Mouse (Mus musculus) limb, embryonic 14.5 days (tissue): ENCODE data around the gene Itgb1bp1. TPM values are rescaled to one million over a fixed set of nuclear protein-coding genes. Genes with fewer than 3 reads are reported as not detected.

Source experiments
- ATAC-seq: fragments of 200-750 bp; cut with Nextera tagmentation; 2 replicates; pipeline ENCODE4 v1.8.0; 2017; ENCODE audit warnings: low read depth, moderate number of reproducible peaks, moderate TSS enrichment; ENCODE audit not compliant: low FRiP score
- DNase-seq: peaks from one replicate; pipeline ENCODE4 v3.0.0-alpha.2; 2015; ENCODE audit warnings: low spot score
- H3K27ac ChIP-seq: fragments of 300-500 bp; sonication (generic); replicated peaks from 2 replicates; pipeline ENCODE4 v1.5.1; 2014; ENCODE audit warnings: low read depth, mild to moderate bottlenecking, low read length, moderate library complexity, mixed read lengths
- H3K27me3 ChIP-seq: fragments of 300-500 bp; sonication (generic); 2 replicates; pipeline ENCODE4 v1.6.1; 2014; ENCODE audit warnings: low read length, mixed read lengths; ENCODE audit not compliant: control insufficient read depth, insufficient read depth
- H3K36me3 ChIP-seq: fragments of 300-500 bp; sonication (generic); 2 replicates; pipeline ENCODE4 v1.6.1; 2014; ENCODE audit warnings: mild to moderate bottlenecking, low read length, moderate library complexity, mixed read lengths; ENCODE audit not compliant: control insufficient read depth, insufficient read depth
- H3K4me1 ChIP-seq: fragments of 300-500 bp; sonication (generic); 2 replicates; pipeline ENCODE4 v1.6.1; 2014; ENCODE audit warnings: antibody characterized with exemption, low read length, mixed read lengths; ENCODE audit not compliant: control insufficient read depth, insufficient read depth
- H3K4me2 ChIP-seq: fragments of 300-500 bp; sonication (generic); replicated peaks from 2 replicates; pipeline ENCODE4 v1.6.1; 2014; ENCODE audit warnings: low read depth, mild to moderate bottlenecking, low read length, moderate library complexity; ENCODE audit not compliant: severe bottlenecking
- H3K4me3 ChIP-seq: fragments of 300-500 bp; sonication (generic); replicated peaks from 2 replicates; pipeline ENCODE4 v1.5.1; 2014; ENCODE audit warnings: low read length
- H3K9ac ChIP-seq: fragments of 300-500 bp; sonication (generic); 2 replicates; pipeline ENCODE4 v1.6.1; 2014; ENCODE audit warnings: mild to moderate bottlenecking, low read depth, low read length, moderate library complexity; ENCODE audit not compliant: severe bottlenecking
- H3K9me3 ChIP-seq: fragments of 300-500 bp; sonication (generic); 2 replicates; pipeline ENCODE4 v1.6.1; 2016; ENCODE audit warnings: low read length; ENCODE audit not compliant: control insufficient read depth
- POLR2A ChIP-seq: fragments of 200-500 bp; IDR thresholded peaks from 2 replicates; pipeline ENCODE4 v1.8.0; 2012; ENCODE audit warnings: inconsistent platforms, mild to moderate bottlenecking, moderate library complexity, borderline replicate concordance; ENCODE audit not compliant: insufficient read depth, insufficient read length; ENCODE audit errors: extremely low read depth
- WGBS: fragments of 180-500 bp; shearing (Covaris S2); extraction: QIAGEN DNeasy Blood & Tissue Kit; methylation state at CpG from one replicate; pipeline ENCODE4 v1.1.7; 2014; 5-methylcytosine and 5-hydroxymethylcytosine counted together
- polyA plus RNA-seq, 2 experiments: library from polyadenylated mRNA; depleted of rRNA in 1 of 2; stranded (reverse) in 1 of 2; unstranded in 1 of 2; fragments of >200 nt; fragmentation: Nextera tagmentation in 1 of 2; extraction: Ambion mirVana in 1 of 2; gene quantifications; 2 replicates each; pipeline versions ENCODE4 v1.2.1 to v1.2.3; 2012 to 2014

Itgb1bp1 gene
- polyA plus RNA-seq, 2 experiments: 27.4 to 62.6 TPM

DNA sequence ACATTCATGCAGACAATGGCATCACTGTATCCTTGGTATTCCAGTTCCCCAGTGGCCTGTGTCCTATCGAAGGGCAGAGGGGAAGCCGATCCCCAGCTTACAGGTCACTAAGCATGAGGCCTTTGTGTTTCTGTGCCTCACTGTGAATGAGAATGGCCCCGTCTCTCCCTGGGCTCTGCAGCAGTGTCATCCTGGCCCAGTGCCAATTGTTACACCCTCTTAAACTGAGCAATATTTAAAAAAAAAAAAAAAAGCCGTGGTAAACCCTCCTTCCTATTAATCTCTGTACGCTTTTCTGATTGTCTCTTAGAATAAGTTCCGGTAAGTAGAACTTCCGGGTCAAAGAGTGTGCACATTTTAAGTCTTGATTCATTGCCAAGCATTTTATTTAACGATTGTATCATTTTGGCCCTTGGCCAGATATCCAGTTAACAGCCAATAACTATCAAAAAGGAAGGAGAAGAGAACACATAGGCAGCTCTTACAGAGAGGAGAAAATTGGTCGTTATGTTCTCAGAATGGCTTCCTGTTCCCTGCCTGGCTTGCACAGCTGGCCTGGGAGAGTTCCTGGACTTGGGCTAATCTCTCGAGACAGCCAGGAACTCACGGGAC lies 81.3 kb downstream of the Itgb1bp1 start:
- H3K27ac ChIP-seq: no peak overlapping the region
- TF ChIP-seq POLR2A: no peak
- ATAC-seq: peak; percentile 42; the same call in 1 of the 2 replicates
- 0 out of 2 replicates have a peak, but pooled peaks cover 10% of the 10 kb centered on the region for H3K4me1 ChIP-seq
- DNase-seq: peak; percentile 41
- WGBS: 22% methylated on average over 11 of the region's 11 CpGs
- no peak overlapping the region for H3K4me3 ChIP-seq
- H3K9ac ChIP-seq: no peak overlapping the region
- no peak overlapping the region for H3K4me2 ChIP-seq
- no peaks in the 10 kb centered on the region for H3K27me3 ChIP-seq
- peaks cover 32% of the 10 kb centered on the region for H3K36me3 ChIP-seq
- no peaks in the 10 kb centered on the region for H3K9me3 ChIP-seq

DNA sequence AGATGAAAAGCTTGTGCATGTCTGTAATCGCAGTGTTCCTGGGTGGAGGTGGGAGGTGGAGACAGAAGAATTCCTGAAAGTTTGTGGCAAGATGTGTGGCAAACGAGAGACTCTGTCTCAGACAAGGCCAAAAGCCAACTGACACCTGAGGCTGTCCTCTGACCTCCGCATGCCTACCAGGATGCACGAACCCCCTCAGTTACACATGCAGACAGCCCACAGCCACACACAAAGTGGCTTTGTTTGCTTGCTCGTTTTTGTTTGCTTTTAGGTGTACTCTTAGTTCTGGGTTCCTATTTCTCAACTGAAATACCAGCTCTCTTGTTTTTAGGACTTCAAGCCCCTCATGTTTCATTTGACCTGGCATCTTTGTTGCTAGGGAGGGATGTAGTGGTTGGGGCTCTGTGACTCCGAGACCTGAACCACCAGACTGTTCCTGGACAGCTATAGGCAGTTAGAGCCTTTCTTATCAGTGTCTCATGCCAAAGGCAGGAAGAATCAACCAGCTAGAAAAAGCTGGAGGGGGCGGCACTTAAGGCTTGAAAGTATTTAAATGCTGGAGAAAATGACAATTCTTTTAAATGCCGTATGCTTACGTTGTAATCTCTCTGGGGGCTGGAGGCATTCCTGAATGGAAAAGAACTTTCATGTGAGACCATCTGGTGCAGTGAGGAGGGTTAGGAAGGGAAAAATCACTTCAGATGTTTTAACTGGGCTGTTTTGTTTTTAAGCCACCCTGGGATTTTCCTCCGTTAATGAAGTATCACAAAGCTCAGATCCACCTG lies 84.4 kb downstream of the Itgb1bp1 start:
- WGBS: 69% methylated on average over 10 of the region's 10 CpGs
- Histone ChIP-seq H3K36me3 (peaks cover 18% of the 10 kb centered on the region), H3K4me2 (no peak overlapping the region), H3K4me1 (0 out of 2 replicates have a peak, but pooled peaks cover 10% of the 10 kb centered on the region), H3K27me3 (no peaks in the 10 kb centered on the region), H3K27ac (no peak overlapping the region), H3K4me3 (no peak overlapping the region), H3K9ac (no peak overlapping the region), H3K9me3 (no peaks in the 10 kb centered on the region)
- DNase-seq: no peak
- ATAC-seq: no peak
- no peak for TF ChIP-seq POLR2A

DNA sequence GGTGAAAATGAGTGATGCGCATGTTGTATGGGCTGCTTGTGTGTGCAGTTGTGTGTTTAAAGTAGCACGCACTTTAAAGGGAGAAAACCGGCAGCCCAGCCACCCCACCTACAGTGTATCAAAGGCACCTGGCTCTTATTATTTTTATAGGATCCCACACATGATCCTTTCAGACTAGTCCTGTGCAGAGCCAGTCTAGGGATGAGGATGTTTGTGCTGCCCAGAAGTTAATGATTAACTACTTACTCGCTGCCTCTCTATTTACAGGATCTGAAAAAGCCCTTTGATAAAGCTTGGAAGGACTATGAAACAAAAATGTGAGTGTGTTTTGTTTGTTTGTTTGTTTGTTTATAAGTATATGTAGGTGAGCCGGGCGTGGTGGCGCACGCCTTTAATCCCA lies 85.5 kb downstream of the Itgb1bp1 start:
- no peak overlapping the region for H3K4me2 ChIP-seq
- H3K36me3 ChIP-seq: peaks cover 10% of the 10 kb centered on the region; the same call in 1 of the 2 replicates
- H3K4me1 ChIP-seq: 0 out of 2 replicates have a peak, but pooled peaks cover 10% of the 10 kb centered on the region
- H3K9ac ChIP-seq: no peak overlapping the region
- 63% methylated on average over 8 of the region's 8 CpGs for WGBS
- no peak overlapping the region for H3K27ac ChIP-seq
- DNase-seq: no peak
- no peak overlapping the region for H3K4me3 ChIP-seq
- no peaks in the 10 kb centered on the region for H3K9me3 ChIP-seq
- no peak for ATAC-seq
- H3K27me3 ChIP-seq: no peaks in the 10 kb centered on the region
- TF ChIP-seq POLR2A: no peak

DNA sequence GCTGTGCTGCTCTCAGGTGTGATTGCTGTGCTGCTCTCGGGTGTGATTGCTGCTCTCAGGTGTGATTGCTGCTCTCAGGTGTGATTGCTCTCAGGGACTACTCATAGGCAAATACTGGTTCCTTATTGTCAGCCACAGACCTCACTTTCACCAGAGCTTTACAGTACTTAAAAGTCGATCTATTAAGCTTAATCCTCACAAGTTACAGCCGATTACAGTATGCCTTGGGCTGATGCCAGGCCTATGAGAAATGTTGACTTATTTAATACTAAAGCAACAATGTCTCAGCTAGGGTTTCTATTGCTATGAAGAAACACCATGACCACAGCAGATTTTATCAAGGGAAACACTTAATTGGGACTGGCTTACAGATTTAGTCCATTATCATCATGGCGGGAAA lies 89.7 kb downstream of the Itgb1bp1 start:
- H3K4me1 ChIP-seq: no peaks in the 10 kb centered on the region
- H3K9ac ChIP-seq: no peak overlapping the region
- ATAC-seq (no peak), DNase-seq (no peak)
- H3K27me3 ChIP-seq: no peaks in the 10 kb centered on the region
- 76% methylated on average over 4 of the region's 4 CpGs for WGBS
- H3K36me3 ChIP-seq: 0 out of 2 replicates have a peak, but pooled peaks cover 6% of the 10 kb centered on the region
- no peak overlapping the region for H3K27ac ChIP-seq
- H3K9me3 ChIP-seq: no peaks in the 10 kb centered on the region
- H3K4me3 ChIP-seq: no peak overlapping the region
- no peak overlapping the region for H3K4me2 ChIP-seq
- TF ChIP-seq POLR2A: no peak

DNA sequence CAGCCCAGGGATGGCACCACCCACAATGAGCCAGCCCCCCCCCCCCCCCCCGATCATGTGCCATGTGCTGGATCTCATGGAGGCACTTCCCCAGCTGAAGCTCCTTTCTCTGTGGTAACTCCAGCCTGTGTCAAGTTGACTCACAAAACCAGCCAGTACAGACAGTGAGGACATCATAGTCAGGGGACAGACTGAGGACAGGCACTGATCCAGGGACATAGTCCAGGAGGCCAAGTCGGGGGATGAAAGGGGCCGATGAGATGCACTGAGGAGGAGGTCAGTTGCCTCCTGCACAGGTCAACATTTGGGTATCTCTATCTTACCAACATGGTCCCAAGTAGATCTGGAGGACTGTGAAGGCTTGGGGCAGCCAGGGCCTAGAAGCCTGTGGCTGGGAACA lies 90.6 kb downstream of the Itgb1bp1 start:
- no peak overlapping the region for H3K4me3 ChIP-seq
- no peak for ATAC-seq
- no peaks in the 10 kb centered on the region for H3K27me3 ChIP-seq
- H3K4me2 ChIP-seq: no peak overlapping the region
- no peaks in the 10 kb centered on the region for H3K9me3 ChIP-seq
- H3K36me3 ChIP-seq: 0 out of 2 replicates have a peak, but pooled peaks cover 6% of the 10 kb centered on the region
- WGBS: 96% methylated on average over 2 of the region's 3 CpGs
- no peak overlapping the region for H3K27ac ChIP-seq
- H3K4me1 ChIP-seq: no peaks in the 10 kb centered on the region
- DNase-seq: no peak
- no peak overlapping the region for H3K9ac ChIP-seq
- no peak for TF ChIP-seq POLR2A
